Mouse (Mus musculus) cerebellum, adult 11-12 months (tissue): ENCODE measurements around the gene Parp4.

Source experiments
- DNase-seq: peaks from one replicate; pipeline ENCODE4 v3.0.0; 2022

Parp4 gene

DNA sequence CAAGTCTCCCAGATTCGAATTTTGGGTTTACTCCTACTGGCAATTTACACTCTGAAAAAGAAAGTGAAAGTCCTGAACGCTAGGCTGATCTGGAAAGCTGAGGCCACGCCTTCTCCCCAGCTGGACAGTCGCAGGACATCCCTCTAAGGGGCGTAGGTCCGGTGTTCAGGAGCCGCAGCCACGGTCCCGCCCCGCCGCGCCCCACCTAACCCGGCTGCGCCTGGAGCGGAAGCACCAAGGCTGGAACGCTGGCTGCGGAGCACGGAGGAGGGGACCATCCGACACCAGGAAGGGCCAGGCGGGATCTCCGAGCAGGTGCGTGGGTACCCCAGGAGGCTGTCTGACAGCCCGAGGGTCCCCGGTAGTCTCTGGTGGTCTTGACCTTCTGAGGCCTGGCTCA is at the start of gene Parp4, which contains the start of gene Cenpj:
Gene Parp4, plus strand, starts transcription at position 204 of the 400 bp plus-strand sequence.
Gene Cenpj, minus strand, starts transcription at position 10 of the 400 bp plus-strand sequence.
- DNase-seq: peak; percentile 74

DNA sequence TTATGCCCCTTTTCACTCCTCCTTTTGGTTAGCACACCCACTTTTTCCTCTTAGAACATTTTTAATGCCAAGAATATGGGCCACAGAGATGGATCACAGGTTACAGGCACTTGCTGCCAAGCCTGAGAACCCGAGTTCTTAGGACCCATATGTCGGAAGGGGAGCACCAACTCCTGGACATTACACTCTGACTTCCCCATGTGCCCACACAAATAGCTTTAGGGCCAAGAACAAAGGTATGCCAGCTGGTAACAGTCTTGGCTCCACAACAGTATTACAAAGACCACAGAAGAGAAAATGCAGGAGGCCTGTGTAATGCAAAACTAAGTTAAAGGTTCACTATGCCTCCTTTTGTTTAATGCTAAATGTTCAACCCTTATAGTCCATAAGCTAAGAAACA is 44.6 kb upstream of the Parp4 start:
- peak; percentile 68 for DNase-seq

DNA sequence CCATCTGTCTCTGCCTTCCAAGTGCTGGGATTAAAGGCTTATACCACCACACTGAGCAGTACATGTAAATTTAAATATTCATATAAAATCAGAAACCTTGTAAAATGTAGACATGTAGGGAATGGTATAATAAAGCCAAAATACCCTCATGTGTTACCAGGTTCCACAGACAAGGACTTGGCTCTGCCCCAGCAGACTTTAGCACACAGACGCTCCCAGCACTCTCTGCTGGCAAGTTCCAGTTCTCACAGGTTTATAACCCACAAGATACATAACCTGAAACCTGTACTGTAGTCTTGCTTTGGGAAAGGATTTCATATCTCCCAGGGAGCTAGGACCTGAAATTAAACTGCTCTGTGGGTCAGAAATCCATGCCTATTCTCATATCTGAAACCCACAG is 30.5 kb upstream of the Parp4 start:
- DNase-seq: no peak

DNA sequence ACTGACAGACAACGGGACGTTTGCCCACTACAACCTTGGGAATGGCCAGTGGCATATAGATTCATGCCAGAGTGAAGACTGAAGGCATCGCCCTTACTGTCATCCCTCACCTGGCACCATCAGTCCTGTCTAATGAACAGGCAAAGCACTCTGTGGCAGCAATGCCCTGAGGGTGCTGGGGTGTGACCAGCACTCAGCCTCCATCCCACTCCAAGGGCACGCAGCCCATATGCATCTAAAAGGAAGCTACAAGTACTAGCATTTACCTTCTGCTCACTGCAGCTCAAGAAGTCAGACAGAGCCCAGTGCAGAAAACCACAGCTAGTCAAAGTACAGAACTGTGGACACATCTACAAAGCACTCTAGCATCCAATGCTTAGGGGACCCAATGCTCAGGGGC is 29.9 kb upstream of the Parp4 start:
- DNase-seq: no peak

DNA sequence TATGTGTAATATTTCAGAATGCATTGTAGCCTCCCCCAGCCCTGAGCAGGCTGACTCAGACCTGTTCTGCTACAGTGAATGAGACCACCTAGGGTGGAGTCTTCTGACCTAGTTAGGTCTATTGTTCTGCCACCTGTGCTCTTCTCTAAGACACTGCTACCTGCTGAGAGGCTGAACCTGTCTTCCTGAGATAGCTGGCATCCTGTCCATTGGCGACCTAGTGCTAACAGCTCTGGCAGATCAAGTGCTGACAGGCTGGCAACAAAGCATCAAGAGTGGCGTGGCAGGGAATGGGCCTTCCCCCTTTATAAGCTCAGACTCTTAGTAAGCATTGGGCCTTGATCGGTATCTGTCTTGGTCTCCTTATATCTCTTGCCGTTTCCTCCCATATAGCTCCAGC is 24.5 kb upstream of the Parp4 start:
- peak; percentile 93 for DNase-seq

DNA sequence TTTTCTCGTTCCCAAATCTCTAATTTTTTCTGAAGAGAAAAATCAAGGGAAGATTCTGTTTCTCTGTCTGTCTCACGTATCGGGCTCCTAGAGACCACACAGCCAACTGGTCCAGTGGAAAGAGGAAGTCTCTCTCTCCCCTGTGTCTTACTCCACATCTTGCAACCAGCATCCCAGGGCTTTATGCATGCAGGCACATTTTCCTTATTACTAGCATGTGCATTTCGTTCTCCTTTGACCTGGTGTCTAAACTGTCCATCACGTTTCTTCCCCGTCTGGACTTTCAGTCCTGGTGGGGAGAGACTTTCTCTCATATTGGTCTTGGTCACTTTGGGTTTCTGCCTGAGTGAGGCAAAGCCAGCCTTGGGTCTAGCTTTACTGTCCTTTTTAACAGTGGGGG is 22.5 kb upstream of the Parp4 start:
- DNase-seq: no peak

DNA sequence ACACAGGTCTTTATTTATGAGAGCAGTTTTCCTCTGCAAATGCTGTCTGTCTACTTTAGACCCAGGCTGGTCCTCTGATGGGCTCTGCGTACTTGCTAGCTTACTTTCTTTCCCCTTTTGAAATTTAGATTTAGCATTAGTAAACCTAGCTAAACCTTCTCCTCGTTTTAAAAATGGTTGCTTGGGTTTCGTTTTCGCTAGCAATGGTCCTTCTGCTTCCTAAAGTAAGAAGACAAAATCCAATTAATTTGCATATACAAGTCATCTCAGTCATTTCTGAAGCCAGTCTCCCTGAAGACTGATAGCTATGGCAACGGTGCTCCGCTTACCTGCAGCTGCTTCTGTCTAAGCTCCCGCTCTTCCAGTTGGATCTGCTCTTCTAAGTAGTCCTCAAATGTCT is 22.1 kb upstream of the Parp4 start:
- DNase-seq: no peak

DNA sequence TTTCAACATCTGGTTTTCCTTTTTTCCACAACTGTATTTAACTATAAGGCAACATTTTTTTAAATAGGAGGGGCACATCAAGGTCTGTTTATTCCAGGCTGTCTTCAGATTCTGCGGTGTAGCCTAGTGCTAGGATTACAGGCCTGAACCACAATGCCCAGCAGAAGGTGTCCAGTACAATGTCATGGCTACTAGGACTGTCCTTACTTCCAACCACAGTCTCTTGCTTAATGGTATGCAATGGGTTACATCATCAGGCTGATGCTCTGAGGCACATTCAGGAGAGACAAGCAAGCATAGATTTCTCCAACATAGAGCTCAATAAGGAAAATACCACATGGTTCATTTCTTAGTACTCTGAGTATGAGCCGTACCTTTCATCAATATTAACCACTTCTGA is 20.7 kb upstream of the Parp4 start:
- no peak for DNase-seq

DNA sequence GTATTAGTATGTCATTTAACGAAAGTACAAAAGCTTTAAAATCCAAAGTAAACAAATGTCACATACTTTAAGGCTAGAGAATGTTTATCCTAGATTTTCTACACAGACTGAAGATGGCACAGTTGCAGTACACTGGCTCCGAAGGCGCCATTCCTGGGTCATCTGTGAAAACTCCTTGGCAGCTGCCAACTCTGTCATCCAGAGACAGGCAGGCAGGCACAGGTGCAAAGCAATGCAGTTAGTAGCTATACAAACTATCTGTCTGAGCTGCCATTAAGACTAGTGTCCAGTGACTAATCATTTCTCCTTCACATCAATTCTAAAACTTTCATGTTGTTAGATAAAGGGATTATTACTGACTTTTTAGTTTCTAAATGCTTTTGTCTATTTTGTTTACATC is 16.3 kb upstream of the Parp4 start:
- no peak for DNase-seq

DNA sequence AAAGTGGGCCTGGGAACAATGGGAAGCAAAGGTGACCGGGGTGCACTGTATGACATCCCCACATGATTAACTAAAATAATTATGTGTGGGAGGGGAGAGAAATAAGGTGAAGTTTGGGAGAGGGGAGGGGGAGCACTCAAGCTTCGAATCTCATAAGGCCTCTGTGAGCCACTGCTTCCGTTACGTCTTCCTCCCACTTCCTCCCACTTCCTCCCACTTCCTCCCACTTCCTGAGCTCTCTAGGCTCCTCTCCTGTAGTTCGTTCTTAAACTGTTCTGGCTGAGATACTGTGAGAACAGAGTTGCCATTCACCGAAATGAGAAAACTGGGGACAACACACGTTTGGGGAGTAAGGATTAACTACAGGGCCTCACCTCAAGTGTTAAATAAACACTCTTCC is 7.9 kb upstream of the Parp4 start:
- DNase-seq: no peak

DNA sequence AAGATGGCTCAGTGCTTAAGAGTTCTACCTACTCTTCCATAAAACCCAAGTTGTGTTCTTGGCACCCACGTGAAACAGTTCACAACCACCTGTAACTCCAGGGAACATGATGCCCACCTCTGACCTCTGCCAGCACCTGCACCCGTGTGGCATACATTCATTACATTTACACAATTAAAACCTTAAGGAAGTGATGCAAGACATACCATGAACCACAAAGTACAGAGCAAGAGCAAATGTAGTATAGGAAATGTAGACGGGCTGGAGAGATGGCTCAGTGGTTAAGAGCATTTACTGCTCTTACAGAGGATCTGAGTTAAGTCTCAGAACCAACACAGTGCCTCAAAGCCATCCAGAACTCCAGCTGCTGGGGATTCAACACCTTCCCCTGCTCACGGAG is 6.4 kb upstream of the Parp4 start:
- no peak for DNase-seq

DNA sequence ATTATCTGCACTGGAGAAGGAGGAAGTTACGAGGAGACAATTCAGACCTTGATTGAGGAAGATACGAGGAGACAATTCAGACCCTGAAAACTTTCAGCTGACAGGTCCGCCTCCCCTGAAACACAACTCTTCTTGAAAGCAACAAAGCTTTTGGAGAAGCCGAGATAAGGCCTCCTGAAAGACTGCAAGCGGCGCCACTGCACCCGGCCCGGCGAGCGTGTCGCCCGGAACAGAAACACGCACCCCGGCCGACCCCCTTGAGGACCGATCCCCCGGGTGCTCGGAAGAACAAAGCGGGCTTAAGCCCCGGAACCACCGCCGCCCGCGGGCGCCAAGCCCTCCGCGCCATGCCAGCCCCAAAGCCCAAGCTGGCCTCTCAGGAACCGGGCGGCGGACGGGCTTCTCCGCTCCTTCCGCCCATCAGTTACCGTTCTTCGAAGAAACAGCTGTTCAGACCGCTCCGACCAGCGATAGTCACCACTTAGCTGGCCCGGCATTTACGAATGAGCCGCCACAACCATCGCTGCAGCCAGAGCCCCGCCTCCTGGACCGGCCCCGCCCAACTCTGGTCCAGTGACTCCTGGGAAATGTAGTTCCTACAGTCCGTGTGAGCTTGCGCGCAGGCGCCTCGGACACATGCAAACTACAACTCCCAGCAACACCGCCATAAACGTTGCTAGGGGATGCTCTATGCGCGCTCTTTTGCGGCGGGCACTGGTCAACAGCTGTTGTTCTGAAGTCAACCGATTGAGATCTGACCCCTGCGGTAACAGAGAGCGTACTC is 3.9 kb upstream of the Parp4 start:
- DNase-seq: peak; percentile 96

DNA sequence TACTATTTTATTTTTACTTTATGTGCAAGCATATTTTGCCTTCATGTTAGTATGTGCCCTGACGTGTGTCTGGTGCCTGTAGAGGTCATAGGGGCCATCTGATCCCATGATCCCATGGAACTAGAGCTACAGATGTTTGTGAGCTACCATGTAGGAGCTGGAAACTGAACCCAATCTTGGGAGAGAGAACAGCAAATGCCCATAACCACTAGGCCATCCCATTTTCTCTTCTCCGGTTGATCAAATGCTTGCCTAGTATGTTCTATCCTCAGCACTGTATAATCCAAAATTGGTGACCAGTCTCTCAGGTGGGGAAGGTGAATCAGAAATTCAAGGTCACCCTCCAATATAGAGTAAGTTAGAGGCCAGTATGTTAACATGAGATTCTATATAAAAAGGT is 2.9 kb upstream of the Parp4 start:
- DNase-seq: no peak

DNA sequence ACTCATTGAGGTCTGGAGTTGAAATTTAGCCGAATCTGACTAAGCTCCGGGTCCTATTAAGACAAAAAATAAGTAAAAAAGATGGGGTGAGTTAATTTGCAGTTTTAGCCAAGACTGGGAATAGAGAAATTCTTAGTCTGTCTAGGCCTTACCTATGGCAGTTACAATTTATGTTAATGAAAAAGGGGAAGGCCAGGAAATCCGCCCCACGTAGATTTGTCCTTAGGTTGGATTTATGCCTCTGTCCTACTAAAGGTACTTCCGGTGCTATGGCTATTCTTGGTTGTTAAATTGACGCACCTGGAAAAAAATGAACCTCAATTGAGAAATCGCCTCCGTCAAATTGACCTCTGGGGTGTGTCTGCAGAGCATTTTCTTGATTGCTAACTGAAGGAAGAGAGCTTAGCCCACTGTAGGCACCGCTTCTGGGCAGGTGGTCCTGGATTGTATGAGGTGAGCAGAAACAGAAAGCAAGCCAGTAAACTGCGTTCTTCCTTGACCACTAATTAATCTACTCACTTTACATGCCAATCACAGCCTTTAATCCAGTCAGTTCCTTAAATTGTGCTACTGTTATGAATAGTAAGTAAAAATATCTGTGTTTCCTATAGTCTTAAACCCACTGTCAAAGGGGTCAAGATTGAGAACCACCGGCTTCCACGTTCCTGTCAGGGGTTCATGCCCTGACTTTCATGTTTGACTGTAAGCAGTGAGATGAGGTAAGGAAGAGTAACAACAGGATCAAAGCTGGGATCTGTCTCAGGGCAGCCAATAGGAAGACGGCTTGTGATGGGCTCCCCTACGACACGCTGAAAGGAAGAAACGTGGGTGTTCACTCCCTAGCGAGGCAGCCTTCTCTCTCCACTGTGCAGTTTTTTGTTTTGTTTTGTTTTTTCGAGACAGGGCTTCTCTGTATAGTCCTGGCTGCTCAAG is 816 bp downstream of the Parp4 start:
- DNase-seq: no peak

DNA sequence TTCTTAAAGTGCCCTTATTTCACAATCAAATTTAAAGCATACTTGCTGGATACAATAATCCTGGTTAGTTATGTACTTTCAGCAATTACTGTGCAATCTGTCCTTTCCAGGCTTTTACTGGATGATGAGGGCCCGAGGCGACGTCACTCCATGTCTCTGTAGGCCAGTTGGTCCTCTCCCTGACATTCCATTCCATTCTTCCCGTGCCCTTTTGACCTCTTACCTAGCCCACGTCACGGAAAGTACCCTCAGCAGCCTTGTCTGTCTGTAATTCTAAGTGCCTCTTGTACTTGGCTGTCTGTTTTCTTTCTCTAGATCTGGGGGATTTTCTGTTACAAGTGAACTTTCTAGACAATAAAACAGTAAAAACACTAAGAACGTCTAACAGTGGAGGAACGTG is 3.6 kb downstream of the Parp4 start:
- DNase-seq: no peak

DNA sequence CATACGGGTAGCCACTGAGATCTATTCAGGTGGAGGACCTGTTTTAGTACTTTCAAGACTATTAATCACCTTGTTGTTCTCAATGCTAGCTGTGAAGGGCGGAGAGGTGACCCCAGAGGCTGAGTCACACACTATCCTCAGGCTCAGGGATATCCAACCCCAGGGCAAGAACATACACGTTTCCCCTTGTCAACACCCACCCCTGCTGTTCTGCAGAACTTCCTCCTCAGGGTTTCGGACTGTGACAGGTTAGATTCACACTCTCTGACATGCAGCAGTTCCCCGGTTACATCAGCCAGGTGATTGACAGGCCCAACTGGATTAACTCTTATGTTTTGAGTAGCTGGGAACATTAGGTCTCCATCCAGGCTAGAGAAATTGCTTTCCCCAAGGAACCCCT is 5.7 kb downstream of the Parp4 start:
- no peak for DNase-seq

DNA sequence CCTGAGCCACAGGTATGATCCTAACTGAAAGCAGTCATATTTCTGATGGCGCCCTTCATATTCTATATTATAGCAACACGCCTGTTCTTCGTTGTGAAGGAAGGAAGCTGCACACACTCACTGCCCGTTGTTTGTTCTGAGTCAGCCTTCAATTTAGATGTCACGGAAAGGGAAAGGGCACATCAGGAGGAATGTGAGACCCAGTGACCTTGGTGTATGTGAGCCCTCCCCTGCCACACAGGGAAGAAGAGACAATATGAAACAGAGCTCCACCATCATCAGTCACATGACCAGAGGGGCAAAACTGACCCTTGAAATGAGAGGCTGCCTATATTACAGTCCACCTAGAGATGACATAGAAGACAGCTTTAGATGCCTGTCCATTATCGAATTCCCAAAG is 6.9 kb downstream of the Parp4 start:
- no peak for DNase-seq

DNA sequence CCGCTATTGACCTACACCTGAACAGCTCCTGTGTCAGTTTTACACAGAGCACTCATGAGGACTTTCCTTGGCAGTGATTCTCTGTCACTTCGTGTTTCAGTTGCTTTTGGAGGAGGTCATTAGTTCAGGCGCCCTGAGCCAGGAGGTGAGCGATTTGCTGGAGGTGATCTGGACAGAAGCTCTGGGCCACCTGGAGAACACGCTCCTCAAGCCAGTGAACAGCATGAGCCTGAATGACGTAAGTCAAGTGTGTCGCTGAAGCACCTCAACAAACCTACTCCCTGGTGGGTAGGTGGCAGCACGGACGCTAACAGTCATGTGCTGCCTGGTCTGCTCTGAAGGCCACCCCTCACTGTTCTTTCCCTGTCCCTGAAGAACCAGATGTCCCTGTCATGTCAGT is 16.8 kb downstream of the Parp4 start:
- peak; percentile 56 for DNase-seq

DNA sequence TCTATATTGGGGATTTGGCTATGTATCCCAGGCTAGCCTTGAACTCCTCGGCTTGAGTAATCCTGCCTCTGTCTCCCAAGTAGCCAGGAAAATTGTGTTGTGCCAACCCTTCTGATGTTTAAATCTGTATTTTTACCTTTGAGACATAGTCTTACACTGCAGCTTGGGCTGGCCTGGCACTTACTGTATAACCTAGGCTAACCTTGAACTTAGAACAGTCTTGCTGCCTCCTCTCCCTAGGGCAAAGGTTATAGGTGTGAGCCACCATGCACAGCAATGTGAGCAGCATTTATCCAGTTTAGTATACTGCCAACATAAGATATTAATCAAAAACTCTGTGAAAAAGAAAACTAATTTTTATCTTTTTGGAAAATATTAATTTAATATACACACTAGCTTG is 19.4 kb downstream of the Parp4 start:
- no peak for DNase-seq

DNA sequence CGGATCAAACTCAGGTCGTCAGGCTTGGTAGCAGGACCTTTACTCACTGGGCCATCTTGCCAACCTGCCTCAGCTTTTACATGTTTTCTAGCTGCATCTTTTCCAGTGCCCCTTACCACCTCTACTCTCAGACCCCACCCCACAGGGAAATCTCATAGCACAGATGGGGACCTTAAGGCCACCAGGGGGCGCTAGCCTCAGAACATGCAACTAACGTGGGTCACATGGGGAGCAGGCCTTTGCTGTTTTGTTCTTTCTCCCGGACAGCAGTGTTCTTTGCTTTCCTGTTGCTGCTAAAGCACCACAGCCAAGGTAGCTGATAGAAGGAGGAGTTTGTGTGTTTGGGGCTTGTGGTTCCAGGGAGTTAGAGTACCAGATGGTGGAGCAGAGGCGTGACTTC is 23.3 kb downstream of the Parp4 start:
- peak; percentile 23 for DNase-seq

DNA sequence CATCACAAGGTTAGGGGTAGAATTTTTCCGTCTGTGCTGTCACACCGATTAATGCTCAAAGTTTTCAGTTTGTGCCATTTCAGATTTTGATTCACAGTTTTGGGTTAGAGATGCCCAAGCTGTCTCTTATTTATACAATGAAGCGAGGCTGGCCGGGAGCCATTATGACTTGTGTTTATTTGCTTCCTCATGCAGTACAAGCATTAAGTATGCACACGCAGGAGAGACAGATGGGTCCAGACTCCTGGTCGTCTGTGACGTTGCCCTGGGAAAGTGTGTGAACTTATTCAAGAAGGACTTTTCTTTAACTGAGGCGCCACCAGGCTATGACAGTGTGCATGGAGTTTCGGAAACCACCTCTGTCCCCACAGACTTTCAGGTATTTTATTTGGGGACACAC is 26.6 kb downstream of the Parp4 start:
- no peak for DNase-seq

DNA sequence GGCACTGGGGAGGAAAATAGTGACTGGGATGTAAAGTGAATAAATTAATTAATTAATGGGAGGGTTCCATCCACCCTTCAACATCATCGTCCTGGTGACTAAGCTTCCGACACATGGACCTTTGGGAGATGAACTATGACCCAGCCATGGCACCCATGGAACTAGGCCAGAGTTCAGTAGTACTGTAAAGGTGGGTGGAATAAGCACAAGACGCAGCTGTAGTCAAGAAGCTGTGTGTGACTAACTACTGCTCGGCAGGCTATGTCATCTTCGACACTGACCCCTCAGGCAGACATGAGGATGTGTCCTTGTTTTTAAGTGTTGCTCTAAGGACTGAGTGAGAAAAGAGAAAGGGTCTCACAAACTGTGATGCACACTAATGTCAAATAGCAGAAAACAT is 29.0 kb downstream of the Parp4 start:
- no peak for DNase-seq

DNA sequence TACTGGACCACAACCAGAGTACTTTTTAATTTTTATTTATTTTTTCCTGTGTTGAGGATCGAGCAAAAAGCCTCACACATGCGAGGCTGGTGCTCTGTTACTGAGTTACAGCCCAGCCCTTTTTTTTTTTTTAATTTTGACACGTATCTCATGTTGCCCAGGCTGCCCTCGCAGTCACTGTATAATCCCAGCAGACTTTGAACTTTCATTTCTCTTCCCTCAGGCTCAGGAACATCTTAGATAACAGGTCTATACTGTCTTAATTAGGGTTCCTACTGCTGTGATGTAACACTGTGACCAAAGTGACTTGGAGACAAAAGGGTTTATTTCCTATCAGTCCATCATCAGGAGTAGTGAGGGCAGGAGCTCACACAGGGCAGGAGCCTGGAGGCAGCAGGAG is 29.7 kb downstream of the Parp4 start:
- DNase-seq: no peak

DNA sequence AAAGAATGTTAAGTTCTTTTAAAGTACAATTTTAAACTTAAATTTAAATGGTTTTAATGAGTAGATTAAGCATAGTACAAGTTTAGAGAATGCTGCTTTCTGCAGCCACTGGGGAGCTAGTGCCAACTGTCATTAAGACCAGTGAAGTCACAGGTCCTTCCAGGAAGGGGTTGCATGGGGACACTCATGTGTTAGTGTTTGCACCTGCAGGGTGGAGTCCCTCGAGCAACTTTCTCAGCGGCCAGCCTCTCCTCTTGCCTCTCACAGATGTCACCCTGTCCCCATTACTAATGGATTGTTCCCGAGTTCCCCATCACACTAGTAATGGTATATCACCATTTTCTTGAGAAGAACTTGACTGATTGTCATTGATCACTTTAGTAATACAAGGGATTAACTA is 37.8 kb downstream of the Parp4 start:
- no peak for DNase-seq
